Mouse (Mus musculus): ENCODE measurements around the gene Tmc8. TPM values are rescaled to one million over a fixed set of nuclear protein-coding genes. Genes with fewer than 3 reads are reported as not detected.

The Tmc8 gene
- polyA plus RNA-seq, 1 experiment from 2014 or later: 18.8 TPM

DNA sequence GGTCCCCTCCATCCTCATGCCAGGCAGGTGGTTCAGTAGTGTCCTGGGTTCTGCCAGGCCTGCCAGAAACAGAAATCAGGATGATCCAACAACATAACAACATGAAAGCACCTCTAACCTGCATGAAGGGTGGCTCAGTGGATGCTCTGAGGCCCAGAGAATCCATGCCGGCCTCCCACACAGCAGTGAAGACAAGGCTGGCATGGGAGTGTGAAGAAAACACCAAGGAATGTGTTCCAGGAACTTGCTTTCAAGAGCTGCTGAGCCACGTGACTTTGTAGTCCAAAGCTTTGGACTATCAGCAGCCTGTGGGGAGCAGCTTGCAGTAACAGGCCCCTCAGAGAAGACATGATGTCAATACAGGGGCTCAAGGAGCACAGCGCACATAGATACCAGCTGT is 15.6 kb upstream of the Tmc8 start:
- DNase-seq (ENCODE audit: low spot score) (no peak), ATAC-seq (replicated peaks; ENCODE audit: low FRiP score) (no peak)
- WGBS: 89% methylated on average over 3 of the region's 3 CpGs

GRCm38 (mm10) chr11:117768725-117769682 is 12.9 kb upstream of the Tmc8 start:
- H3K4me3 ChIP-seq (ENCODE audit: low read depth, low read length): no peak overlapping the region
- 85% methylated on average over 20 of the region's 20 CpGs for WGBS
- DNase-seq (ENCODE audit: low spot score) (no peak), ATAC-seq (replicated peaks; ENCODE audit: low FRiP score) (no peak)
- H3K4me2 ChIP-seq: no peak overlapping the region
- H3K9ac ChIP-seq (ENCODE audit: low read depth, low read length): no peak overlapping the region
- peaks cover 36% of the 10 kb centered on the region for H3K36me3 ChIP-seq (ENCODE audit: control insufficient read depth, insufficient read depth, low read length)
- no peaks in the 10 kb centered on the region for H3K9me3 ChIP-seq (ENCODE audit: control insufficient read depth, low read length)
- no peaks in the 10 kb centered on the region for H3K27me3 ChIP-seq (replicated peaks; ENCODE audit: control insufficient read depth, insufficient read depth, low read length)
- no peaks in the 10 kb centered on the region for H3K4me1 ChIP-seq (replicated peaks; ENCODE audit: control insufficient read depth, insufficient read depth, low read length)
- H3K27ac ChIP-seq (ENCODE audit: low read depth, low read length): no peak overlapping the region

More for the DNA sequence above, 15.6 kb upstream of the Tmc8 start:
- H3K27ac ChIP-seq (ENCODE audit: low read depth, low read length): no peak overlapping the region
- peaks cover 21% of the 10 kb centered on the region for H3K36me3 ChIP-seq (ENCODE audit: control insufficient read depth, insufficient read depth, low read length)
- no peak overlapping the region for H3K4me2 ChIP-seq
- H3K9ac ChIP-seq (ENCODE audit: low read depth, low read length): no peak overlapping the region
- H3K4me1 ChIP-seq (replicated peaks; ENCODE audit: control insufficient read depth, insufficient read depth, low read length): no peaks in the 10 kb centered on the region
- no peak overlapping the region for H3K4me3 ChIP-seq (ENCODE audit: low read depth, low read length)
- H3K27me3 ChIP-seq (replicated peaks; ENCODE audit: control insufficient read depth, insufficient read depth, low read length): no peaks in the 10 kb centered on the region
- no peaks in the 10 kb centered on the region for H3K9me3 ChIP-seq (ENCODE audit: control insufficient read depth, low read length)

DNA sequence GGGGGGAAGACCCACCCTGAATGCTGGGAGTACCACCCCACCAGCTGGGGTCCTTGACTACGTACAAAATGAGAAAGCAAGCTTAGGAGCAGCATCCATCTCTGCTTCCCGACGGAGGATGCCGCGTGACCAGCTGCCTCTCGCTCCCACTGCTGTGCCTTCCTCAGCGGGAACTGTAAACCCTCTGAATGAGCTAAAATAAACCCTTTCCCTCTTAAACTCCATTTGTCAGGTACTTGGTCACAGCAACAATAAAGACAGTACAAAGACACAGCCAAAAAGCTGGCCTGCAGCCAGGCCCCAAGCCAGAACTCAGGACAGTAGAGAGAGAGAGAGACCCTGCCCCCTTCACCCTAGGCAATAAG is 12.2 kb upstream of the Tmc8 start:
- Histone ChIP-seq H3K27me3 (replicated peaks; ENCODE audit: control insufficient read depth, insufficient read depth, low read length) (no peaks in the 10 kb centered on the region), H3K36me3 (ENCODE audit: control insufficient read depth, insufficient read depth, low read length) (peaks cover 34% of the 10 kb centered on the region)
- no peak for DNase-seq (ENCODE audit: low spot score)

GRCm38 (mm10) chr11:117770407-117770806 is 11.5 kb upstream of the Tmc8 start:
- no peak overlapping the region for H3K27ac ChIP-seq (ENCODE audit: low read depth, low read length)
- no peak for ATAC-seq (replicated peaks; ENCODE audit: low FRiP score)
- WGBS: 90% methylated on average over 10 of the region's 10 CpGs
- H3K36me3 ChIP-seq (ENCODE audit: control insufficient read depth, insufficient read depth, low read length): peaks cover 35% of the 10 kb centered on the region
- no peaks in the 10 kb centered on the region for H3K4me1 ChIP-seq (replicated peaks; ENCODE audit: control insufficient read depth, insufficient read depth, low read length)
- H3K27me3 ChIP-seq (replicated peaks; ENCODE audit: control insufficient read depth, insufficient read depth, low read length): no peaks in the 10 kb centered on the region
- no peak overlapping the region for H3K4me2 ChIP-seq
- no peak overlapping the region for H3K9ac ChIP-seq (ENCODE audit: low read depth, low read length)
- H3K4me3 ChIP-seq (ENCODE audit: low read depth, low read length): no peak overlapping the region
- DNase-seq (ENCODE audit: low spot score): no peak
- no peaks in the 10 kb centered on the region for H3K9me3 ChIP-seq (ENCODE audit: control insufficient read depth, low read length)

More for the DNA sequence above, 12.2 kb upstream of the Tmc8 start:
- Histone ChIP-seq H3K9ac (ENCODE audit: low read depth, low read length) (no peak overlapping the region), H3K4me2 (no peak overlapping the region), H3K9me3 (ENCODE audit: control insufficient read depth, low read length) (no peaks in the 10 kb centered on the region), H3K4me3 (ENCODE audit: low read depth, low read length) (no peak overlapping the region), H3K27ac (ENCODE audit: low read depth, low read length) (no peak overlapping the region), H3K4me1 (replicated peaks; ENCODE audit: control insufficient read depth, insufficient read depth, low read length) (no peaks in the 10 kb centered on the region)
- no peak for ATAC-seq (replicated peaks; ENCODE audit: low FRiP score)
- WGBS: 93% methylated on average over 7 of the region's 7 CpGs

GRCm38 (mm10) chr11:117772352-117772751 is 9.5 kb upstream of the Tmc8 start:
- no peaks in the 10 kb centered on the region for H3K27me3 ChIP-seq (replicated peaks; ENCODE audit: control insufficient read depth, insufficient read depth, low read length)
- no peaks in the 10 kb centered on the region for H3K4me1 ChIP-seq (replicated peaks; ENCODE audit: control insufficient read depth, insufficient read depth, low read length)
- DNase-seq (ENCODE audit: low spot score) (no peak), ATAC-seq (replicated peaks; ENCODE audit: low FRiP score) (no peak)
- H3K4me3 ChIP-seq (ENCODE audit: low read depth, low read length): no peak overlapping the region
- H3K27ac ChIP-seq (ENCODE audit: low read depth, low read length): no peak overlapping the region
- no peak overlapping the region for H3K4me2 ChIP-seq
- no peak overlapping the region for H3K9ac ChIP-seq (ENCODE audit: low read depth, low read length)
- no peaks in the 10 kb centered on the region for H3K9me3 ChIP-seq (ENCODE audit: control insufficient read depth, low read length)
- 92% methylated on average over 7 of the region's 7 CpGs for WGBS
- peaks cover 37% of the 10 kb centered on the region for H3K36me3 ChIP-seq (ENCODE audit: control insufficient read depth, insufficient read depth, low read length)

GRCm38 (mm10) chr11:117774925-117775324 is 7.0 kb upstream of the Tmc8 start:
- DNase-seq (ENCODE audit: low spot score): no peak
- Histone ChIP-seq H3K27ac (ENCODE audit: low read depth, low read length) (no peak overlapping the region), H3K36me3 (ENCODE audit: control insufficient read depth, insufficient read depth, low read length) (peaks cover 40% of the 10 kb centered on the region), H3K9me3 (ENCODE audit: control insufficient read depth, low read length) (no peaks in the 10 kb centered on the region), H3K4me3 (ENCODE audit: low read depth, low read length) (no peak overlapping the region), H3K9ac (ENCODE audit: low read depth, low read length) (no peak overlapping the region), H3K27me3 (replicated peaks; ENCODE audit: control insufficient read depth, insufficient read depth, low read length) (no peaks in the 10 kb centered on the region), H3K4me2 (no peak overlapping the region), H3K4me1 (replicated peaks; ENCODE audit: control insufficient read depth, insufficient read depth, low read length) (peaks cover 15% of the 10 kb centered on the region)
- ATAC-seq (replicated peaks; ENCODE audit: low FRiP score): no peak
- 91% methylated on average over 10 of the region's 10 CpGs for WGBS

DNA sequence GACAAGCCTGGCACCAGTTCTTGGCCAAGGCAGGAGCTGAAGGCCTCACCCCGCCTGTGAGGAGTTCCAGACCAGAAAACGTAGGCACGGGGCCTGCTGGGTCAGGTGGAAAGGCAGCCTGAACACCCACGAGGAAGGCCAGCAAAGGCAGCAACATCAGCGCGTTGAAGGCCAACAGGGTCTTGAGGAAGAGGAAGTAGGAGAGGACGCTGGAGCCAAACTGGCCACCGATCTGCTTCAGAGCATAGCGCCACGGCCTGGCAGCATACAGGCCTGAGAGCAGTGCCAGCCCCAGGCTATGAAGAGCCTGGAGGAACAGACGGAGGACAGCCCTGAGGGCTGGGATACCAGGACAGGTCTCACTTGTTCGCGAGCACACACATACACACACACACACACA is 6.3 kb upstream of the Tmc8 start:
- Histone ChIP-seq H3K4me2 (no peak overlapping the region; the same call in 1 of the 2 replicates), H3K4me1 (replicated peaks; ENCODE audit: control insufficient read depth, insufficient read depth, low read length) (peaks cover 15% of the 10 kb centered on the region), H3K4me3 (ENCODE audit: low read depth, low read length) (no peak overlapping the region), H3K27me3 (replicated peaks; ENCODE audit: control insufficient read depth, insufficient read depth, low read length) (no peaks in the 10 kb centered on the region), H3K9me3 (ENCODE audit: control insufficient read depth, low read length) (no peaks in the 10 kb centered on the region), H3K27ac (ENCODE audit: low read depth, low read length) (no peak overlapping the region), H3K9ac (ENCODE audit: low read depth, low read length) (no peak overlapping the region), H3K36me3 (ENCODE audit: control insufficient read depth, insufficient read depth, low read length) (peaks cover 40% of the 10 kb centered on the region)
- 86% methylated on average over 13 of the region's 13 CpGs for WGBS
- ATAC-seq (replicated peaks; ENCODE audit: low FRiP score) (no peak), DNase-seq (ENCODE audit: low spot score) (no peak)

DNA sequence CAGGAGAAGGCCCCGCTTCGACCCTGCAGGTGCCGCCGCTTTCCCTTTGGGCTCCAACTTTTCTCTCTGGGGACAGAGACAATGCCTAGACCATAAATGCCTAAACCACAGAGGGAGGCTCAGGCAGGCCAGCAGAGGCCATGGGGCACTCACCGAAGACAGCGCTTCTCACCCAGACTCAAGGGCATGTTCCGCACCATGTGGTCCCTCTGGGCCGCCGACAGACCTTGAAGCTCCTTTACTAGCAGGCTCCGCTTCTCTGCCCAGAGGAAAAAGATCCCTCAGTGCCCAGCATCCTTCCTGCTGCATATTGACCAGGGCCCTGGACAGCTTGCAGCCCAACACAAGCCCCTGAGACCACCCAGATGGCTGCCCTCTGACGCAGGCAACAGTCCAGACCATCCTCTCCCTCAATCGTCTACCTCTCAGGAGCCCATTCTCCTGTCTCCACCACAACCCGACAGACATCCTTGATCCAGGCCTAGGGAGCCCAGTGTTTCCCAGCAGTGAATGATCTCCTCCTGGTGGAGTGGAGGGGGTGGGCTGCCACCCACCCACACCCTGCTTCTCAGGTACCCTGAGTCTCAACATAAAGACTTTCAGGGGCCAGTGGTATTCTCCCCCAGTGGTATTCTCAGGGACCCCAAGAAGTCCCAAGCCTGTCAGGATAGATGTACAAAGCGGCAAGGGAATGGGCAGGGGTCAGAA is 5.6 kb upstream of the Tmc8 start:
- H3K9me3 ChIP-seq (ENCODE audit: control insufficient read depth, low read length): no peaks in the 10 kb centered on the region
- ATAC-seq (replicated peaks; ENCODE audit: low FRiP score) (no peak), DNase-seq (ENCODE audit: low spot score) (no peak)
- H3K27ac ChIP-seq (ENCODE audit: low read depth, low read length): no peak overlapping the region
- no peak overlapping the region for H3K4me2 ChIP-seq
- no peak overlapping the region for H3K4me3 ChIP-seq (ENCODE audit: low read depth, low read length)
- no peaks in the 10 kb centered on the region for H3K27me3 ChIP-seq (replicated peaks; ENCODE audit: control insufficient read depth, insufficient read depth, low read length)
- H3K4me1 ChIP-seq (replicated peaks; ENCODE audit: control insufficient read depth, insufficient read depth, low read length): peaks cover 20% of the 10 kb centered on the region
- 93% methylated on average over 14 of the region's 14 CpGs for WGBS
- H3K9ac ChIP-seq (ENCODE audit: low read depth, low read length): no peak overlapping the region
- peaks cover 40% of the 10 kb centered on the region for H3K36me3 ChIP-seq (ENCODE audit: control insufficient read depth, insufficient read depth, low read length)
